Mouse (Mus musculus): ENCODE data around the gene Zfp422. TPM values are rescaled to one million over a fixed set of nuclear protein-coding genes. Genes with fewer than 3 reads are reported as not detected.
A peak's percentile ranks its signal among the peaks of the same experiment; 100 is the strongest.

Gene Zfp422
- polyA plus RNA-seq, 1 experiment from 2014 or later, result 369 TPM

DNA sequence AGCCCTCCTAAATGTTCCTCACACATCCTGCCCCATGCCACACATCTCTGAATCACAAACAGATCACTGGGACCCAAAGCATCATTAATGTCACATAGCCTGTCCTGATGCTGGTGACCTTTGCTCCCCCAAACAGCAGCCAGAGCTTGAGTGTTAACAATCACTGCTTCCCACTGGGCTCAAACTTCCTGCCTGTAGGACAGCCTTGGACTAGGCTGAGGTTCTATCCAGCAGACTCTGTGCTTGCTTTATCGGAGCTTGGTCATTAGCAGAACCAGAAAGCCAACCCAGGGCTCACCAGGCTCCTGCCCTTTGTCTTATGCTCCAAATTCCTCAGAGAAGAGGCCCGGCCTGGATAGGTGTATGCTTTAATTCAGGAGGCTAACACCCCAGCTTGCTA, 10.1 kb upstream of the Zfp422 start:
- H3K27me3 ChIP-seq (ENCODE audit: control insufficient read depth, insufficient read depth, low read length), result no peaks in the 10 kb centered on the region
- peak; percentile 17 for DNase-seq (ENCODE audit: low spot score, missing footprints)
- H3K27ac ChIP-seq (ENCODE audit: low read depth, low read length), result no peak overlapping the region
- no peaks in the 10 kb centered on the region for H3K36me3 ChIP-seq (ENCODE audit: control insufficient read depth, insufficient read depth, low read length)
- no peak overlapping the region for H3K4me2 ChIP-seq
- H3K9ac ChIP-seq (ENCODE audit: low read length), result no peak overlapping the region
- H3K4me3 ChIP-seq (ENCODE audit: low read depth, low read length), result no peak overlapping the region
- no peaks in the 10 kb centered on the region for H3K4me1 ChIP-seq (ENCODE audit: control insufficient read depth, insufficient read depth, low read length)
- 79% methylated on average over 2 of the region's 2 CpGs for WGBS
- no peak for ATAC-seq (ENCODE audit: low FRiP score)
- no peaks in the 10 kb centered on the region for H3K9me3 ChIP-seq (ENCODE audit: control insufficient read depth, low read length)

DNA sequence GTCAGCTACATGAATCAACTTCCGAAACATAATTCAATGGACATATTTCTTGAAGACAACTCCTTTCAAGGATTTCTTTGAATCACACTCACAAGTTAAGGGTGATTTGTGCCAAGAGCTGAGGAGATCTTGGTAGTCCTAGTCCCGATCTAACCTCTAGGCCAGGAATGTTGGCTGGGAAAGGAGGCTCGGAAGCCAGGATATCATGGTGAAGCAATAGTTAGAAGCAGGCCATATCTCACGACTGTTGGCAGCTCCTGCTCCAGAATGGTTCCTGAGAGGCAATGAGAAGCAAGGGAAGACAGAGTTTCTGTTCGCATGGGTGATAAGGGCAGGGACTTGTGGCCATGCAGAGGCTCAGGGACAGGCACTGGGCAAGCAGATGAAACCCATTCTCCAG, 8.7 kb upstream of the Zfp422 start:
- no peak overlapping the region for H3K4me3 ChIP-seq (ENCODE audit: low read depth, low read length)
- no peaks in the 10 kb centered on the region for H3K9me3 ChIP-seq (ENCODE audit: control insufficient read depth, low read length)
- 89% methylated on average over 5 of the region's 5 CpGs for WGBS
- H3K27me3 ChIP-seq (ENCODE audit: control insufficient read depth, insufficient read depth, low read length), result no peaks in the 10 kb centered on the region
- H3K9ac ChIP-seq (ENCODE audit: low read length), result no peak overlapping the region
- H3K36me3 ChIP-seq (ENCODE audit: control insufficient read depth, insufficient read depth, low read length), result no peaks in the 10 kb centered on the region
- H3K4me2 ChIP-seq, result no peak overlapping the region
- no peak for DNase-seq (ENCODE audit: low spot score, missing footprints)
- no peaks in the 10 kb centered on the region for H3K4me1 ChIP-seq (ENCODE audit: control insufficient read depth, insufficient read depth, low read length)
- H3K27ac ChIP-seq (ENCODE audit: low read depth, low read length), result no peak overlapping the region
- ATAC-seq (ENCODE audit: low FRiP score), result no peak

DNA sequence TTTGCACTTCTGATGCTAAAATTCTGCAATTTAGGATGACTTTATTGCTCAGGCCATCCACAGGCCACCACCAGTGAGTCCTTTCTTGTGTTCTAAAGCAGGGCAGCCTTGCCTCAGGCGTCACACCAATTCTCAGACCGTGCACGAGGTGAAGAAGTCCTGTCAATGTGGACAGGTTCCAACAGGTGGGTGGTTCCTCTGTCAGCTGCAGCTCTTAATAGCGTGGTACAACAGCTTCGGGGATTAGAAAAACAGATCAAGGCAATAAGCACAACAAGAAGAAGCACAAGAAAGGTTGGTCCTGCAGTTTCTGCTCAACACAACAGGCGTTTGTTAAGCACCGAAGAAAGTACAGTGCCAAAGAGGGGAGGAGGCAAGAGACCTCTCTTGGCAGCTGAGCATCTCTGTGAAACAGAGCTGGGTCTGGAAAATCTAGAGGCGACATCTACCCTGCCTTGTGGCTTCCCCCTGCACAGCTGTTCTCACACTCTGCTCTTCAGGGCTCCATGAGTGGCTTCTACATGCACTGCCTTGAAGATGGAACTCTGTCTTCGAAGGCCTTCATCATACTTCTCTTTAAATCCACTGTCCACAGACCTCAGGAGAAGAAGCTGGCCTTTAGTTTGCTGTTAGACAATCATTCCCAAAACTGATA, 7.9 kb upstream of the Zfp422 start:
- WGBS, result 86% methylated on average over 9 of the region's 9 CpGs
- Histone ChIP-seq H3K4me2 (no peak overlapping the region), H3K27ac (ENCODE audit: low read depth, low read length) (no peak overlapping the region), H3K4me3 (ENCODE audit: low read depth, low read length) (no peak overlapping the region), H3K36me3 (ENCODE audit: control insufficient read depth, insufficient read depth, low read length) (no peaks in the 10 kb centered on the region), H3K9ac (ENCODE audit: low read length) (no peak overlapping the region), H3K9me3 (ENCODE audit: control insufficient read depth, low read length) (no peaks in the 10 kb centered on the region), H3K27me3 (ENCODE audit: control insufficient read depth, insufficient read depth, low read length) (no peaks in the 10 kb centered on the region), H3K4me1 (ENCODE audit: control insufficient read depth, insufficient read depth, low read length) (no peaks in the 10 kb centered on the region)
- ATAC-seq (ENCODE audit: low FRiP score), result no peak
- DNase-seq (ENCODE audit: low spot score, missing footprints), result peak; percentile 61

DNA sequence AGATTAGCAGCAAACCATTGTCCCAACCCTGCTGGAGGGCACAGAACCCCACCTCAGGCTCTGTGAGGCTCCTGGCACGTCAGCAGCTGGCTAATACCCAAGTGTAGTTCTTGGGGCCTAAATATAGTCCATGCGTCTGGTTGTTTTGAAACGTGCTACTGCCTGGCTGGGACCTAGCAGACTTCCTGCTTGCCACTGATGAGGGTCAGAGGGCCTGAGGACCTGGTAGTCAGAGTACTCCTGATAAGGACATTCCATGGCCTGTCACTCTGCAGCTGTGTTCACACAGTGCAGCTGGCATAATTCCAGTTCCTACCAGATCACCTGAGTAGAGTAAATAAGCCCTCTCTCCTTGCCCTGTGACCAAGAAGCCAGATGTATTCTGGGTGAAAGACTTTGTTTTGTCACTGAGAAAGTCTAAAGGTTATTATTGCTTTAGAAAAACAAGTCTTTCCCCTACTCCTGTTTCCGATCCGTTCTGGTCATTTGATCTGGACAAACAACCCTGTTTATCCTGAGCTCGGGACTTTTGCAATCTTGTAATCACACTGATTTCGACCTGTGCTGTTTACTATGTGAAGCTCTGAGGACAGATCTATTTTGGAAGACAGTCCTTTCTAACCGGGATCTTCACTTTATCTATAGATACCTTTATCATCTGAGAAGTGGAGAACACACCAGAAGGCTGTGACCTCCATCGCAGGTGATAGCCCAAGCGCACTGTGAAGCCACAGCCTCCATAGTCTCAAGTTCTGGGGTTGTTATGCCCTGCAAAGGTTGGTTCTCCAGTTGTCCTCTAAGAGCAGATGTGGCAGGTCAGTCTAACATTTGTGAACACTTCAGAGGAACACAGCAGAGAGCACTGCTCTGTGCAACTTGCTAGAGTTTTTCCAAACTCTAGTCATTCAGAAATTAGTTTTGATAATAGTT, 6.7 kb upstream of the Zfp422 start:
- ATAC-seq (ENCODE audit: low FRiP score) (no peak), DNase-seq (ENCODE audit: low spot score, missing footprints) (peak; percentile 69)

DNA sequence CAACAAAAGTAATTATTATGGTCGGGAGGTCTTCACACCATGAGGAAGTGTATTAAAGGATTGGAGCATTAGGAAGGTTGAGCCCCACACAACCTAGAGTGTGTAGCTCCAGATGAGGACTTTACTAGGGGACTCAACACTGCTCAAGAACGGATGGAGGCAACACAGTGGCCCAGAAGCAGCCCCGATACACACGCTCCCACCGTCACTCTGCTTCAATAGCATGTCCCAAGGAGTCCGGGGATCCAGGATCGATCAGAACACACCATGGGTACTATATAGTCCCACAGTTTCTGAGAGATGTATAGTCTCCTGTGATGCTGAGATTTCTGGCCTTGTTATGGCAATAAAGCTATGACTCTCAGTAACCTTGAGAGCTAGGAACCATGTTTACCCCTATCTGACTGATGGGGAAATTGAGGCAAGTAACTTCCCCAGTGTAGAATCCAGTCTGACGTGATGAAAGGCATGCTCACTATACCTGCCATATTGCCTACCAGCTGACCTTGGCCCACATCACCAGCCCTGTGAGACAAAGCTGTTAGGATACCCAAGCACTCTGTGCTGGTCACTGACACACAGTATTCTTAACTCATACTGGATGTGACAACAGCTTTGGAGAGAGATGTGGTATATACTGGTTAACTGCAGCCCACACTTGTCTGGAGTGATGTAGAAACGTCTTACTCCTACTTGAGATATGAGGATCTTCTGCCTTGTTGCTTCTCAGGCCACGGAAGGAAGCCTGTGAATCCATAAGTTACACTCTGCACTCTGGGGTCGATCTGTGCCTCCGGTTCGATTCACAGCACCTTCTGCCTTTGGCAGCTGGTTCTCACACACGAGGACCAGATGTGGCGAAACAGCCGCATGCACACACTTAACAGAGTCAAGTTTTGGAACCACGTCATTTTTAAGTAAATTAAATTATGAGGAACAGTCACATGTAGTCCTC, 5.2 kb upstream of the Zfp422 start:
- Histone ChIP-seq H3K9ac (ENCODE audit: low read length) (no peak overlapping the region), H3K36me3 (ENCODE audit: control insufficient read depth, insufficient read depth, low read length) (no peaks in the 10 kb centered on the region), H3K4me3 (ENCODE audit: low read depth, low read length) (no peak overlapping the region), H3K4me2 (no peak overlapping the region), H3K9me3 (ENCODE audit: control insufficient read depth, low read length) (no peaks in the 10 kb centered on the region), H3K27me3 (ENCODE audit: control insufficient read depth, insufficient read depth, low read length) (no peaks in the 10 kb centered on the region), H3K27ac (ENCODE audit: low read depth, low read length) (no peak overlapping the region), H3K4me1 (ENCODE audit: control insufficient read depth, insufficient read depth, low read length) (peaks cover 3% of the 10 kb centered on the region; the same call in 1 of the 2 replicates)
- DNase-seq (ENCODE audit: low spot score, missing footprints) (peak; percentile 81), ATAC-seq (ENCODE audit: low FRiP score) (no peak)
- 89% methylated on average over 17 of the region's 17 CpGs for WGBS

More for the DNA sequence above, 6.7 kb upstream of the Zfp422 start:
- Histone ChIP-seq H3K4me3 (ENCODE audit: low read depth, low read length) (no peak overlapping the region), H3K36me3 (ENCODE audit: control insufficient read depth, insufficient read depth, low read length) (no peaks in the 10 kb centered on the region), H3K4me2 (no peak overlapping the region), H3K9ac (ENCODE audit: low read length) (no peak overlapping the region), H3K9me3 (ENCODE audit: control insufficient read depth, low read length) (no peaks in the 10 kb centered on the region), H3K4me1 (ENCODE audit: control insufficient read depth, insufficient read depth, low read length) (no peaks in the 10 kb centered on the region), H3K27me3 (ENCODE audit: control insufficient read depth, insufficient read depth, low read length) (no peaks in the 10 kb centered on the region), H3K27ac (ENCODE audit: low read depth, low read length) (no peak overlapping the region)
- WGBS, result 77% methylated on average over 10 of the region's 10 CpGs

DNA sequence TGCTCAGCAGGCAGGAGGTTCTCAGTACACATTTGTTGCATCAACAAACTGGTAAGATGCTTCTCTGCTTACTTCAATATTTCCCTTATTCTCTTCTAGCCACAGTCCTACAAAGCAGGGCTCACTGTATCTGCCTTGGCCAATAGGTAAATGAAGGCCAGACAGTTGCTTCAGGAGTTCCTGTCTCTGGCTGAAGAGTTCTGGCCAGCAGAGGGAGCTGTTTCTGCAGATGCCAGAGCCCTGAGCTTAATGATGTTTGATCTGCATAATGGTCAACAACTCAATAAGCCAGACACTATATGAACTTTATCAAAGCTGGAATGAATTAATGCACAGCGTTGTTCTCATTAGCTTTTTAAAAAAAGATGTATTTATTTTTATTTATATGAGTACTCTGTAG, 3.3 kb upstream of the Zfp422 start:
- ATAC-seq (ENCODE audit: low FRiP score) (no peak), DNase-seq (ENCODE audit: low spot score, missing footprints) (peak; percentile 90)
- no peaks in the 10 kb centered on the region for H3K9me3 ChIP-seq (ENCODE audit: control insufficient read depth, low read length)
- no peak overlapping the region for H3K4me2 ChIP-seq
- H3K27ac ChIP-seq (ENCODE audit: low read depth, low read length), result no peak overlapping the region
- WGBS, result 47% methylated on average over 1 of the region's 1 CpGs
- H3K36me3 ChIP-seq (ENCODE audit: control insufficient read depth, insufficient read depth, low read length), result no peaks in the 10 kb centered on the region
- no peak overlapping the region for H3K4me3 ChIP-seq (ENCODE audit: low read depth, low read length)
- no peaks in the 10 kb centered on the region for H3K27me3 ChIP-seq (ENCODE audit: control insufficient read depth, insufficient read depth, low read length)
- no peak overlapping the region for H3K9ac ChIP-seq (ENCODE audit: low read length)
- H3K4me1 ChIP-seq (ENCODE audit: control insufficient read depth, insufficient read depth, low read length), result peaks cover 4% of the 10 kb centered on the region; the same call in 1 of the 2 replicates

DNA sequence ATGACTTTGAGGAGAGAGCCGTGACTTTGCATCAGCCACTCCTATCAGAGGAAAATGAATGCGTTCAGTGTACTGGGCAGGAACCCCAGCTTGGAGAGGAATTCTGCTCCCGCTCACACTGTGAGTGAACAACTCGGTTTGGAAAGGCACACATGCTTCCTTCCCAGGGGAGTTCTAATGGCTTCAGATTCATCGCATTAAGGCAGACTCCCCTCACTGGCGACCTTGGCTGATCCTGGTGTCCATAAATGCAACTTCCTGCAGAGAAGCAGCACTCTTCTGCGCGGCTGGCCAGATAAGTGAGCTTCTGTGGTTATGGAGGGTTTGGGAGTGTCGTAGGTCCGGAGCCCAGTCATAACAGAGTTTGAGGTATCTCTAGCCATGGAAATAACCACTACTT, 967 bp upstream of the Zfp422 start:
- ATAC-seq (ENCODE audit: low FRiP score), result no peak
- Histone ChIP-seq H3K27ac (ENCODE audit: low read depth, low read length) (no peak overlapping the region), H3K36me3 (ENCODE audit: control insufficient read depth, insufficient read depth, low read length) (peaks cover 8% of the 10 kb centered on the region; the same call in 1 of the 2 replicates), H3K9ac (ENCODE audit: low read length) (no peak overlapping the region), H3K9me3 (ENCODE audit: control insufficient read depth, low read length) (no peaks in the 10 kb centered on the region), H3K4me2 (no peak overlapping the region), H3K4me3 (ENCODE audit: low read depth, low read length) (no peak overlapping the region), H3K4me1 (ENCODE audit: control insufficient read depth, insufficient read depth, low read length) (peaks cover 4% of the 10 kb centered on the region; the same call in 1 of the 2 replicates), H3K27me3 (ENCODE audit: control insufficient read depth, insufficient read depth, low read length) (no peaks in the 10 kb centered on the region)
- peak; percentile 84 for DNase-seq (ENCODE audit: low spot score, missing footprints)
- 91% methylated on average over 10 of the region's 10 CpGs for WGBS

DNA sequence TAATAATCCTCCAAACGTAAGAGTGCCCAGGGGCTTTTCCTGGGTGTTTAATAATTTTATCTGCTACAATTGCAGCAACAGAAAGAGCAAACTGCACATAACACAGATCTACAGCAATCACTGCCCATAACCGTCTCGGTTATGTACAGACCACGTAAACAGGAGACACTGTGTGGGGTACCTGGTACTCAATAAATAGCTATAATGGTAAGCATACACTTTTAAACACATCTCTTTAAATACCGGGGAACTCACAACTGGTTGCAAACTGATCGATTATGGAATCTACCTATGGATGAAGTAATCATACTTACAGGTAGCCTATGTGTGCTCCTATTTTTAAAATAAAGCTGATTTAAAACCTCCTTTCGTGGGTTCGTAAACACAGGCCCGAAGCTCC, 704 bp downstream of the Zfp422 start:
- 22% methylated on average over 9 of the region's 9 CpGs for WGBS
- Histone ChIP-seq H3K4me1 (ENCODE audit: control insufficient read depth, insufficient read depth, low read length) (peaks cover 4% of the 10 kb centered on the region; the same call in 1 of the 2 replicates), H3K4me3 (ENCODE audit: low read depth, low read length) (peak overlapping the region; percentile 91), H3K9me3 (ENCODE audit: control insufficient read depth, low read length) (no peaks in the 10 kb centered on the region), H3K27me3 (ENCODE audit: control insufficient read depth, insufficient read depth, low read length) (no peaks in the 10 kb centered on the region), H3K36me3 (ENCODE audit: control insufficient read depth, insufficient read depth, low read length) (peaks cover 8% of the 10 kb centered on the region; the same call in 1 of the 2 replicates), H3K27ac (ENCODE audit: low read depth, low read length) (peak overlapping the region; percentile 86), H3K4me2 (peak overlapping the region; percentile 51), H3K9ac (ENCODE audit: low read length) (peak overlapping the region; percentile 100)
- ATAC-seq (ENCODE audit: low FRiP score) (no peak), DNase-seq (ENCODE audit: low spot score, missing footprints) (no peak)
